ENCODE assay signal across 25 mouse cellular contexts in the genomic region with DNA sequence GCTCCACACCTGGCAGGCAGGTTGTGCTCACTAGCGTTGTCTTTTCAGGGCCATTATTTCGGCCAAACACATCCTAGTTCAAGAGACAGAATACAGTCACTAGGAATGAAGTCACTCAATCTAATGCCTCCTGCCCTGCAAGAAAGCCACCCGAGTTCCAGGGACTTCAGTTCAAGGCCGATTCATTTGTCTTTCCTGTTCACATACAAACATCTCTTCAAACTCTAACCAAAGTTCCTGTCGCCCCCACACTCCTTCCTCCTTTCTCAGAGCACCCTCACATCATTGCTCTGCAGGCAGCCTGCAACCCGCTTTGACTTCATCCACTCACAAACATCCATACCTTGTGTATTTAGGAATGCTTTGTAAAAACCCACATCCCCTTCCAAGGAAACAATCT. TPM values are rescaled to one million over a fixed set of nuclear protein-coding genes. Genes with fewer than 3 reads are reported as not detected.
DNase-seq lines count a peak whose midpoint lies in the region; ATAC-seq lines count a peak whose summit lies in the region.
"Had no signal": no experiment of that assay in that cellular context is flagged by ENCODE, and none has a peak within 500 bp of the region (broad histone marks: within the 10 kb centered on the region; RNA-seq: fewer than 3 reads in every experiment).

No protein-coding gene starts in this region.

- ATAC-seq in forebrain, embryonic 13.5 days, result no peak
- no peak for ATAC-seq in forebrain, embryonic 14.5 days
- no peak for ATAC-seq in hindbrain, embryonic 16.5 days
- ATAC-seq: activated CD4-positive, CD25-positive, alpha-beta regulatory T cell, adult 4 months; forebrain, embryonic 15.5 days; forebrain, postnatal 0 days; Patski had no signal

- peaks cover 31% of the 10 kb centered on the region for H3K4me1 ChIP-seq in forebrain, embryonic 13.5 days
- H3K4me1 ChIP-seq in forebrain, embryonic 14.5 days (ENCODE audit: control insufficient read depth, insufficient read depth, low read length), result peaks cover 24% of the 10 kb centered on the region
- peaks cover 12% of the 10 kb centered on the region for H3K4me1 ChIP-seq in hindbrain, embryonic 16.5 days (ENCODE audit: control insufficient read depth, insufficient read depth, low read depth, low read length)

- 0 out of 2 replicates have a peak overlapping the region, but pooled peaks have one; percentile 4 for H3K27ac ChIP-seq in forebrain, embryonic 13.5 days
- no peak overlapping the region for H3K27ac ChIP-seq in forebrain, embryonic 14.5 days (ENCODE audit: low read depth, low read length)
- H3K27ac ChIP-seq in hindbrain, embryonic 16.5 days (ENCODE audit: low read depth, low read length), result no peak overlapping the region
- H3K27ac ChIP-seq: embryonic facial prominence, embryonic 10.5 days; embryonic facial prominence, embryonic 12.5 days; forebrain, embryonic 15.5 days had no signal

- no peaks in the 10 kb centered on the region for H3K36me3 ChIP-seq in forebrain, embryonic 13.5 days (ENCODE audit: poor library complexity, severe bottlenecking)
- H3K36me3 ChIP-seq in forebrain, embryonic 14.5 days (ENCODE audit: control insufficient read depth, insufficient read depth, low read length), result no peaks in the 10 kb centered on the region
- no peaks in the 10 kb centered on the region for H3K36me3 ChIP-seq in hindbrain, embryonic 16.5 days (ENCODE audit: control insufficient read depth, insufficient read depth, low read length)
- H3K36me3 ChIP-seq: embryonic facial prominence, embryonic 10.5 days; embryonic facial prominence, embryonic 12.5 days; forebrain, embryonic 15.5 days; G1E had no signal

- H3K9ac ChIP-seq in forebrain, embryonic 13.5 days, result no peak overlapping the region
- H3K9ac ChIP-seq in forebrain, embryonic 14.5 days (ENCODE audit: low read length), result no peak overlapping the region
- no peak overlapping the region for H3K9ac ChIP-seq in hindbrain, embryonic 16.5 days (ENCODE audit: low read depth, low read length)
- H3K9ac ChIP-seq: embryonic facial prominence, embryonic 12.5 days; forebrain, embryonic 15.5 days; forebrain, postnatal 0 days had no signal

- no peak overlapping the region for H3K4me2 ChIP-seq in forebrain, embryonic 13.5 days
- no peak overlapping the region for H3K4me2 ChIP-seq in forebrain, embryonic 14.5 days (ENCODE audit: low read length)
- H3K4me2 ChIP-seq in hindbrain, embryonic 16.5 days (ENCODE audit: low read length), result no peak overlapping the region
- H3K4me2 ChIP-seq: embryonic facial prominence, embryonic 12.5 days; forebrain, embryonic 15.5 days had no signal

- H3K4me3 ChIP-seq in forebrain, embryonic 13.5 days, result no peak overlapping the region
- no peak overlapping the region for H3K4me3 ChIP-seq in forebrain, embryonic 14.5 days (ENCODE audit: low read depth, low read length)
- no peak overlapping the region for H3K4me3 ChIP-seq in hindbrain, embryonic 16.5 days (ENCODE audit: low read length)
- H3K4me3 ChIP-seq: embryonic facial prominence, embryonic 10.5 days; embryonic facial prominence, embryonic 12.5 days; forebrain, embryonic 15.5 days had no signal

- no peaks in the 10 kb centered on the region for H3K27me3 ChIP-seq in forebrain, embryonic 13.5 days
- H3K27me3 ChIP-seq in forebrain, embryonic 14.5 days (replicated peaks; ENCODE audit: control insufficient read depth, insufficient read depth, low read length), result no peaks in the 10 kb centered on the region
- no peaks in the 10 kb centered on the region for H3K27me3 ChIP-seq in hindbrain, embryonic 16.5 days (replicated peaks; ENCODE audit: control insufficient read depth, insufficient read depth, low read length)
- H3K27me3 ChIP-seq: CH12.LX; embryonic facial prominence, embryonic 12.5 days; forebrain, embryonic 15.5 days had no signal

- DNase-seq in forebrain, embryonic 14.5 days (ENCODE audit: low spot score), result no peak
- peak; percentile 4 for DNase-seq in thymus, postnatal 25 days
- DNase-seq in thymus, postnatal 0 days (ENCODE audit: low spot score), result no peak
- peak; percentile 34 for DNase-seq in induced T-regulatory cell, adult 2 months (ENCODE audit: low read depth)
- DNase-seq in heart, postnatal 10 days, result no peak
- DNase-seq: adrenal gland, adult 8-10 months; adrenal gland, postnatal 14 days; adrenal gland, postnatal 36 days; B cell, adult 2 months; cerebellum, adult 11-12 months; cerebellum, adult 2 months; cerebellum, adult 9-10 months; cerebellum, postnatal 10 days; cerebellum, postnatal 25 days; forebrain, postnatal 0 days had no signal

- intact Hi-C loops in heart, postnatal 10 days (cut with DNase I), result no loop called here

- H3K9me3 ChIP-seq in forebrain, embryonic 13.5 days (replicated peaks), result no peaks in the 10 kb centered on the region
- no peaks in the 10 kb centered on the region for H3K9me3 ChIP-seq in forebrain, embryonic 14.5 days (replicated peaks; ENCODE audit: control insufficient read depth, low read length)
- no peaks in the 10 kb centered on the region for H3K9me3 ChIP-seq in hindbrain, embryonic 16.5 days (ENCODE audit: control insufficient read depth, low read length)
- H3K9me3 ChIP-seq: embryonic facial prominence, embryonic 10.5 days; embryonic facial prominence, embryonic 12.5 days; forebrain, embryonic 15.5 days; G1E had no signal

- 86% methylated on average over 6 of the region's 6 CpGs for WGBS in forebrain, embryonic 13.5 days
- 82% methylated on average over 6 of the region's 6 CpGs for WGBS in forebrain, embryonic 14.5 days
- WGBS in hindbrain, embryonic 16.5 days, result 83% methylated on average over 6 of the region's 6 CpGs

RNA-seq across cellular contexts. Expression of gene C2cd4b, which starts 34.3 kb away (rescaled TPM):
- 0.15 TPM in 1 of 2 replicates, not detected in the other for polyA plus RNA-seq in forebrain, embryonic 13.5 days (2015; fragmentation: Nextera tagmentation; extraction: Ambion mirVana)
- 0.41 and 0.48 TPM in 2 replicates for polyA plus RNA-seq in forebrain, embryonic 14.5 days (2014; fragmentation: Nextera tagmentation; extraction: Ambion mirVana)
- polyA plus RNA-seq in thymus, postnatal 0 days (2015; fragmentation: Nextera tagmentation; extraction: Ambion mirVana), result 0.09 and 0.47 TPM in 2 replicates
- polyA plus RNA-seq in hindbrain, embryonic 16.5 days (2015; fragmentation: Nextera tagmentation; extraction: Ambion mirVana), result 0.34 and 0.39 TPM in 2 replicates
- total RNA-seq in heart, postnatal 10 days (2021), result 1 to 10 TPM; 1.7 to 2.6 TPM
- total RNA-seq: CH12.LX, G1E had no signal
- polyA plus RNA-seq: activated CD4-positive, CD25-positive, alpha-beta regulatory T cell, adult 4 months; G1E had no signal

RNA-seq across cellular contexts. Expression of gene C2cd4a, which starts 38.6 kb away (rescaled TPM):
- polyA plus RNA-seq in forebrain, embryonic 13.5 days (2015; fragmentation: Nextera tagmentation; extraction: Ambion mirVana), result not detected in 2 replicates
- polyA plus RNA-seq in forebrain, embryonic 14.5 days (2014; fragmentation: Nextera tagmentation; extraction: Ambion mirVana), result 0.24 TPM in 1 of 2 replicates, not detected in the other
- polyA plus RNA-seq in thymus, postnatal 0 days (2015; fragmentation: Nextera tagmentation; extraction: Ambion mirVana), result 0.09 TPM in 1 of 2 replicates, not detected in the other
- 0.32 and 0.46 TPM in 2 replicates for polyA plus RNA-seq in hindbrain, embryonic 16.5 days (2015; fragmentation: Nextera tagmentation; extraction: Ambion mirVana)
- total RNA-seq in heart, postnatal 10 days (2021), result not detected
- total RNA-seq: adrenal gland, adult 18-20 months; adrenal gland, postnatal 14 days; adrenal gland, postnatal 36 days had no signal
- polyA plus RNA-seq: activated CD4-positive, CD25-positive, alpha-beta regulatory T cell, adult 4 months; embryonic facial prominence, embryonic 10.5 days had no signal

RNA-seq across cellular contexts. Expression of gene Vps13c, which starts 46.7 kb away (rescaled TPM):
- 7.7 and 8.1 TPM in 2 replicates for polyA plus RNA-seq in forebrain, embryonic 13.5 days (2015; fragmentation: Nextera tagmentation; extraction: Ambion mirVana)
- 8.3 and 10.5 TPM in 2 replicates for polyA plus RNA-seq in forebrain, embryonic 14.5 days (2014; fragmentation: Nextera tagmentation; extraction: Ambion mirVana)
- polyA plus RNA-seq in thymus, postnatal 0 days (2015; fragmentation: Nextera tagmentation; extraction: Ambion mirVana), result 8.0 and 9.9 TPM in 2 replicates
- polyA plus RNA-seq in hindbrain, embryonic 16.5 days (2015; fragmentation: Nextera tagmentation; extraction: Ambion mirVana), result 8.1 and 9.3 TPM in 2 replicates
- 10 to 100 TPM; 33.1 to 41.8 TPM for total RNA-seq in heart, postnatal 10 days (2021)

Comparison
In these comparisons a context has a peak if more than half of its experiments do, and no peak if none do; other contexts are left out.
1. DNase-seq: peak in thymus, postnatal 25 days (single experiment) and induced T-regulatory cell, adult 2 months (single experiment); none in forebrain, embryonic 14.5 days (single experiment), thymus, postnatal 0 days (single experiment) and heart, postnatal 10 days (0 of 2).